Mouse (Mus musculus) T-helper 1 cell (primary cell): ENCODE data around the gene Olfr608.
"Not testable (repeated sequence)": the region's sequence is repeated elsewhere in the genome, so short reads cannot be mapped to it uniquely, and the experiment has no call there.

Experiments used
- in situ Hi-C: fragments of 300-600 bp; cut with MboI, MseI; formaldehyde crosslinking; loops from one replicate; pipeline ENCODE4 v1.15.1; 2025; ENCODE audit warnings: high pct_unique_total_duplicates

The Olfr608 gene

DNA sequence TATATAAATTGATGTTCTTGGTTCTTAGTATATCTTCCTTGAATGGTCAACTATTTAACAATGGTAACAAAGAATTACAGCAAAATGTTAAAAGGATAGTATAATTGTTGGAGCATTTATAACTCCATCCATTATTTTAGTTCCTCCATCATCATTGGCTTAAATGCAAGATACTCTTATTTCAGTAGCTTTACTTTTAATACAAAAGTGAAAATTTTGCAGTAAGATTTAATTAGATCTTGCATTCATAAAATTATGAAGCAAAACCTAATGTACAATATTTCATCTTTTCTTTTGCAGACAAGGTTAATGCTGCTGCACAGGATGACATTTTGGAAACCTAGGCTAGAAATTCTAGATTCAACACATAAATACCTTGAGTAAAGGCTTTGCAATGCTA is at the start of gene Olfr608:
Gene Olfr608, plus strand, starts transcription at position 301 of the 400 bp plus-strand sequence.
- in situ Hi-C loops: no loop called here

DNA sequence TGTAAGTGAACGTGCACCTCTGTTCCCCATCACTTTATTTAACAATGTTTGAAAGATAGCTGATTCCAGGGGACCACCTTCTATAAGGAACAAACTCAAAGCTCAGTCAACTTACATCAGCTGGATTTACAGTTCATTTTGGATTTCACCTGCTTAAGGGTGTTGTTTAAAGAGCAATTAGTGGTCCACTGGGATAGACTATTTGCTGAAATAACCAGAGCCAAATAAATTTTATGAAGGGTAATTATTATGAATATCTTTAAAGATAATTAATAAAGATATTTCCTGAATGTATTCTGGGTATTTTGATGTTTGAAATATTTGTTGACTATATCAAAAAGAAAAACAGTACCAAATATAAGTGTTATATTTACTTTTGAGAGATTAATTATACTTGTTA is 24.3 kb upstream of the Olfr608 start, which contains the start of gene Olfr605:
Gene Olfr605, minus strand, starts transcription at position 101 of the 400 bp plus-strand sequence.
- in situ Hi-C loops: no loop called here

GRCm38 (mm10) chr7:103448746-103449145 is 20.9 kb upstream of the Olfr608 start, which contains the start of gene Olfr606:
Olfr606 (plus strand) TSS chr7:103449046.
- in situ Hi-C loops: no loop called here

DNA sequence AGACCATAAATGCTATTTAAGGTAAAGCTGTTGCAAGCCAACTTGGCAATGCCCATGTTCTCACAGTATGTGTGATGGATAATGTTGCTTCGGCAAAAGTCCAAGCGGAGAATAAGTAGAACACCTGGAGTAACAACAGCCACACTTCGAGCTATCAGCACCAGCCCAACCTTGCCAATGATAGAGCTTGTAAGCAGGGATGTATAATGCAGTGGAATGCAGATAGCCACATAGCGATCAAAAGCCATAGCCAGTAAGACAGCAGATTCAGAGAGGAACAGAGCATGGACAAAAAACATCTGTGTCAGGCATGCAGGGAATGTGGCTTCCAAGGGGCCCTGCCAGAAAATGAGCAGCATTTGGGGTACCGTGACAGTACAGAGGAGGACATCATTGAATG is 9.1 kb upstream of the Olfr608 start:
- in situ Hi-C loops: no loop called here

DNA sequence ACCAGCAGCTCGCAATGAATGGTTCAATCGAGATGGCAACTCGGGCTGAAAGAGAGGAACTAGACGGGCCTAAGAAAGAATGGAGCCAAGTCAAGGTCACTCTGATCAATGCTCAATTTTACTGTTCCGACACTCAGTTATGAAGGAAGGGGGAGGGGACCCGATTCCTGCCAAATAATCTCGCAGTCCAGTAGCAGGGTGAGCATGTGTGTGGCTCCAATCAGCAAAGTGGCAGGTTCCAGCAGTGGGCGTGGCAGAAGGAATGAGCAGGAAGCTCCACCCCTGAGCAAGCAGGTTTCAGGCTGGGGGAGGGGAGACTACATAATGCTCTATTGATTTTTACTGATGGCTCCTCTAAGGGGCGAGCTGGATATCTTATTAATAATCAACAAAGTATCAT is 7.4 kb downstream of the Olfr608 start:
- in situ Hi-C loops: loop anchor here (10.0 kb wide), 1 partner anchor 112 kb away; the partner anchor contains the start of gene Olfr601

- in situ Hi-C loops: no loop called here
Measured at GRCm38 (mm10) chr7:103497962-103498361, 28.3 kb downstream of the Olfr608 start, which contains the start of gene Olfr609. Olfr609 (minus strand) TSS chr7:103498062.

- in situ Hi-C loops: no loop called here
Measured at GRCm38 (mm10) chr7:103512022-103512421, 42.3 kb downstream of the Olfr608 start, which contains the start of gene Olfr610. Olfr610 (minus strand) TSS chr7:103512122.

DNA sequence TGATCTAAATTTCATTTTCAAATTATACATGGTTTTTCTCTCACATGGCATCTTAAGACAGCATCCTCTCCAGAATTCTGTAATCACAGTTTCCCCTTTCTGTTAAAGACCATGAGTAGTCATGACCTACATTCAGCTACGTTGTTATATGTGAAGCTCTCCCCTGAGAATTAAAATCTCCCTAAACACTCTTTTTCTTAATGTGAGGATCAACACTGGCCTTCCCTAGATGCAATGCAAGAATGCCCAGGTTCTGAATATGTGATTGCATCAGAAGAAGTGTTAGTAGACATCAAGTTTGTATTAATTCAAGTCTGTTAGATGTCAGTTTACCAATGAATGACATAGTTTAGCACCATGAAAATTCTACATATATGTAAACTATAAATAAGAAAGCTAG is 51.1 kb downstream of the Olfr608 start, which contains the start of gene Olfr611:
Gene Olfr611, minus strand, starts transcription at position 101 of the 400 bp plus-strand sequence.
- in situ Hi-C loops: not testable (repeated sequence)
